9 mouse cellular contexts compared by ENCODE assay signal in genomic region chr8:87974759-87975465, GRCm38 (mm10). TPM values are rescaled to one million over a fixed set of nuclear protein-coding genes. Genes with fewer than 3 reads are reported as not detected.
A peak's percentile ranks its signal among the peaks of the same experiment; 100 is the strongest.
DNase-seq lines count a peak whose midpoint lies in the region; ATAC-seq lines count a peak whose summit lies in the region.
"Had no signal": no experiment of that assay in that cellular context is flagged by ENCODE, and none has a peak within 500 bp of the region (broad histone marks: within the 10 kb centered on the region; RNA-seq: fewer than 3 reads in every experiment).

No protein-coding gene starts in this region.

- peaks cover 25% of the 10 kb centered on the region for H3K4me1 ChIP-seq in lung, embryonic 15.5 days
- peaks cover 20% of the 10 kb centered on the region for H3K4me1 ChIP-seq in stomach, embryonic 16.5 days (ENCODE audit: control insufficient read depth, insufficient read depth, low read length)

- H3K9me3 ChIP-seq in lung, embryonic 15.5 days: no peaks in the 10 kb centered on the region
- no peaks in the 10 kb centered on the region for H3K9me3 ChIP-seq in stomach, embryonic 16.5 days (replicated peaks; ENCODE audit: control insufficient read depth, low read length)

- WGBS in lung, embryonic 15.5 days: 3% methylated on average over 24 of the region's 24 CpGs
- 6% methylated on average over 24 of the region's 24 CpGs for WGBS in stomach, embryonic 16.5 days

- H3K4me2 ChIP-seq in lung, embryonic 15.5 days: peak overlapping the region; percentile 60
- peak overlapping the region; percentile 64 for H3K4me2 ChIP-seq in stomach, embryonic 16.5 days (ENCODE audit: low read depth, low read length)

- peak overlapping the region; percentile 21 for H3K4me3 ChIP-seq in lung, embryonic 15.5 days
- peak overlapping the region; percentile 36 for H3K4me3 ChIP-seq in stomach, embryonic 16.5 days (replicated peaks; ENCODE audit: low read length)

- H3K27me3 ChIP-seq in lung, embryonic 15.5 days: no peaks in the 10 kb centered on the region
- no peaks in the 10 kb centered on the region for H3K27me3 ChIP-seq in stomach, embryonic 16.5 days (ENCODE audit: control insufficient read depth, insufficient read depth, low read length)

- H3K9ac ChIP-seq in lung, embryonic 15.5 days: peak overlapping the region; percentile 38
- H3K9ac ChIP-seq in stomach, embryonic 16.5 days (ENCODE audit: low read length): peak overlapping the region; percentile 64
- H3K9ac ChIP-seq: liver, embryonic 14.5 days had no signal

- H3K27ac ChIP-seq in lung, embryonic 15.5 days: peak overlapping the region; percentile 88
- H3K27ac ChIP-seq in stomach, embryonic 16.5 days (ENCODE audit: low read length): peak overlapping the region; percentile 52; the same call in 1 of the 2 replicates
- H3K27ac ChIP-seq: liver, embryonic 14.5 days had no signal

- no peaks in the 10 kb centered on the region for H3K36me3 ChIP-seq in lung, embryonic 15.5 days
- H3K36me3 ChIP-seq in stomach, embryonic 16.5 days (ENCODE audit: control insufficient read depth, insufficient read depth, low read length): no peaks in the 10 kb centered on the region

- peak; percentile 58 for DNase-seq in Muller cell, postnatal 12 days (ENCODE audit: inconsistent ontology term)
- peak; percentile 70 for DNase-seq in embryo, embryonic 9.5 days (ENCODE audit: extremely low spot score)
- peak; percentile 46 to 58 for DNase-seq in heart, adult 9 months (ENCODE audit: low spot score in 2 of 2)
- DNase-seq in kidney, adult 18-20 months: peak; percentile 37
- DNase-seq in spleen, adult 12 weeks (ENCODE audit: low spot score): no peak
- DNase-seq in urinary bladder, postnatal 10 days (ENCODE audit: low spot score): no peak

- peak; percentile 52; the same call in 1 of the 2 replicates for ATAC-seq in lung, embryonic 15.5 days (ENCODE audit: borderline replicate concordance, extremely low read depth, low FRiP score, low TSS enrichment)
- peak; percentile 49; the same call in 1 of the 2 replicates for ATAC-seq in stomach, embryonic 16.5 days (ENCODE audit: insufficient read depth, low FRiP score)

RNA-seq across cellular contexts. Expression of gene Zfp423, which starts 15.5 kb away (rescaled TPM):
- polyA plus RNA-seq in lung, embryonic 15.5 days (2015; fragmentation: Nextera tagmentation; extraction: Ambion mirVana): 7.3 and 9.9 TPM in 2 replicates
- polyA plus RNA-seq in stomach, embryonic 16.5 days (2015; fragmentation: Nextera tagmentation; extraction: Ambion mirVana): 4.9 and 7.0 TPM in 2 replicates

Comparison
In these comparisons a context has a peak if more than half of its experiments do, and no peak if none do; other contexts are left out.
1. DNase-seq: peak in Muller cell, postnatal 12 days (single experiment), embryo, embryonic 9.5 days (single experiment), heart, adult 9 months (2 of 2) and kidney, adult 18-20 months (single experiment); none in spleen, adult 12 weeks (single experiment) and urinary bladder, postnatal 10 days (single experiment).